Mouse (Mus musculus): ENCODE measurements around the gene Il1rapl1.

The Il1rapl1 gene

DNA sequence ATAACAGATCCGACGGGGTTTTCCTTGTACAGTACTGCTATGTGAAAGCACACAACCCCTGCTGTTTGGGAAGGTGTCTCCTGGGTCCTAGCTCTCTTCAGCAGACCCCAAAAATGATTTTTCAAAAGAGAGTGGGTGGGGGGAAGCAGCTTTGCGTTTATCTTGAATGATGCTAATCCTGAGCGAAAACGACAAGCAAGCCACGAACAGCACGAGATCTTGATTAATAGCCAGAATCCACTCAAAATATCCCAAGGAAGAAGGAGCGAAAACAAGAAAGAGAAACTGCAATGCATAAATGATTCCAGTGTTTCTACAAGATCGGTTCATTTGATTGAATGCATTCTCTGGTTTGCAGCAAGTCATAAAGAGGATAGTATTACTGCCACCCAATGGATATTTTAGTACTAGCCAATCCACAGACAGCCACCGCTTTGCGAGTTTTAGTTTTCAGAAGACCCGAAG, at the start of gene Il1rapl1:
TSS of gene Il1rapl1 (minus strand) at position 37 of the 465 bp plus-strand sequence.
- DNase-seq (ENCODE audit: low spot score): no peak

GRCm38 (mm10) chrX:88158037-88158436, 42.6 kb upstream of the Il1rapl1 start:
- DNase-seq (ENCODE audit: low spot score): no peak

- no peak for DNase-seq (ENCODE audit: low spot score)
Measured at GRCm38 (mm10) chrX:88125612-88126011, 10.2 kb upstream of the Il1rapl1 start.

DNA sequence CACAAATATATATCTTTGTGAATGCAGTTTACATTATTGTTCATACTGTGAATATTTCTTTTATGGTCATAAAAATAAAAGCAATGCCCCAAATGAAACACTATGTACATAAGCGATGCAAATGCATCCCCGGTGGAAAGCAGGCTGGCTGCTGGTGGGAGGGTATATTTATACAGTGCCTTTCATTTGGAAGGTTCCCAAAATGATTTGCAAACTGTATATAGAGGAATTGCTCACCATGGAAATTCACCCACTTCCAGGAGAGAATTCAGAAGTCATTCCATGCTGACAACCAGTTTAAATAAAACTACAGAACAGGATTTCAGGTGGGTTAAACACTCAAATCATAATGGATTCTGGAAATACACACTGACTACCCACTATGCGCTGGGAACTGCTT, 4.6 kb upstream of the Il1rapl1 start:
- DNase-seq (ENCODE audit: low spot score): no peak

- DNase-seq (ENCODE audit: low spot score): no peak
Measured at GRCm38 (mm10) chrX:88117858-88118257, 2.4 kb upstream of the Il1rapl1 start.

DNA sequence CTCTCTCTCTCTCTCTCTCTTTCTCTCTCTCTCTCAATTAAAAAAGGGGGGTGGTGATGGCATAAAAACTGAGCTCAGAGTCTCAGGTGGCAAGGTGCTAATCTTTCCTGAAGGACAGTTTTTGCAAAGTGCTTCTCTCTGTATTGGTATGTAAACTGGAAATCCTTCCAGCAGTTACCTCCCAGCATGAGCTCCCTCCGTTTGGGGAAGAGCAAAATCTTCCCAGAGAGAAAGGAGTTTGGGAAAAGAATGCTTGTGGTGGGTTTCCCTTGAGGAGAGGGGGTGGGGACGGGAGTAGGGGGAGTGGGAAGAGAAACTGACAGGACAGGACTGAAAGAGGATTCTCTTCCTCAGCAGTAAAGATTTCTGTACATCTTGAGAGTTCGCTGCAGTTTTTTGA, 881 bp upstream of the Il1rapl1 start:
- no peak for DNase-seq (ENCODE audit: low spot score)

DNA sequence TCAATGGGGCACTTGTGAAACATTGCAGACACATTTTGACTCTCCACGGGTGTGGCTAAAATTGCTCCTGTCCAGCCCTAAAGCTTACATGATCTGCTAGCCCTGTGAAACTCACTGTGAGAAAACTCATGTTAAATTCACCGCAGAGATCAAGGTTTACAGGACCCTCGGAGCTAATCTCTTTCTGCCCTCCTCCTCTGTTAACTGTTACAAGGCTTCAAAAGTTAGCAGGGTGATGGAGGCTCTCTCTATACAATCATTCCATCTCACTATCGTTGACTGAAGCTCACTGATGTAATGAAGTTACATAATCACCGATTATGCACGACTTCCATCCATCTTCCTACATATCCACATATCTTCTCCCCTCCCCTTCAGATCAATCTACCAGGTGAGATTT, 1.9 kb downstream of the Il1rapl1 start:
- DNase-seq (ENCODE audit: low spot score): no peak

DNA sequence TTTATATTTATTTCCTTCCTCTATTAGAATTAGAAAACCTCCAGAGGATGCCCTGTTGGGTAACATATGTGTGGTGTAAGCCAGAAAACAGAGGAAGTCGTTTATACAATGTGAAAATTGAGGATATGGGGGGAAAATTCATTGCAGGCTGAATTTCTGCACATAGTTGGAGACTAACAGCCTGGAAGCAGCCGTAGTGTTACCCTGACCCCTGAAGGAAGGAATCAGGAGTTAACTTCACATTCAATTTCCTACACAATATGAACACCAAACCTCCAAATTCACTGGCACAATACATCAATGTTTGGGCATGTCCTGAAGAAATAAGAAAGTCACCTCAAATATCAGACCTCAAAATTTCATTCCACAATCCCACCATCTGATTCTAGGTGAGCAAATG, 3.2 kb downstream of the Il1rapl1 start:
- no peak for DNase-seq (ENCODE audit: low spot score)

GRCm38 (mm10) chrX:88109733-88110132, 5.7 kb downstream of the Il1rapl1 start:
- no peak for DNase-seq (ENCODE audit: low spot score)

GRCm38 (mm10) chrX:88093936-88094569, 21.4 kb downstream of the Il1rapl1 start:
- no peak for DNase-seq (ENCODE audit: low spot score)

DNA sequence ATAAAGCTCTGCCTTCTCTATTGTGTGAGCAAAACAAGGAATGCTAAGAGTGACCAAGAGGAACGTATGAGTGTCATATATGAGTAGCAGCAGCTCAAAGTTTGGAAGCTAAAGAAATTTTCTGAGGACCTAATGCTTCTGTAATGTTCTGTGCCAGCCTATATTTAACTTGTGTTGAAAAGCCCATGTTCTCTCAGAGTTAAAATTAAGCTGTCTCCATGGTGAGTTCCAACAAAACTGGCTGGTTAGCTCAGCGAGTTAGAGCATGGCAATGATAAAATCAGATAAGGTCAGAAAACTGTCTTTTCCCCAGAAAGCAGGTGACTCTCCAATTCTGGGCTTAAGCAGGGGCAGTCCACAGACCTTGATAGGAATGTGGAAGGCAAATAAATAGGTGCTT, 25.6 kb downstream of the Il1rapl1 start:
- no peak for DNase-seq (ENCODE audit: low spot score)

- DNase-seq (ENCODE audit: low spot score): no peak
Measured at GRCm38 (mm10) chrX:88072741-88073419, 42.6 kb downstream of the Il1rapl1 start.

DNA sequence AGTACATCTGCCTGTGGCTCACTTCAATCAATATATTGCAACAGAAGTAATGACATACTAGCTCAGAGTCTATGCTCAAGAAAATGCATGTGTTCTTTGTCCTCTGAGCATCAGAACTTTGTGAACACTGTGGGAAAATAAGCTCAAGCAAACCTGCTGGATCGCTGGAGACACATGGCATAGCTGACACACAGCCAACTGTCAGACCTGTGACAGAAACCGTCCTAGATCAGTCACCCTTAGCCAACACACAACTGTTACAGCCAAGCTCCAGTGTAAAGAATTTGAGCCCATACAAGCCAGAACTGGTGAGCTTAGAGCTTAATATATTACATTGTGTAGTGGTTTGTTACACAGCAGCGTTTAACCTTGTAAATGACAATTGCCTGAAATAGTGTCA, 45.1 kb downstream of the Il1rapl1 start:
- DNase-seq (ENCODE audit: low spot score): no peak

- no peak for DNase-seq (ENCODE audit: low spot score)
Measured at GRCm38 (mm10) chrX:88043556-88043955, 71.9 kb downstream of the Il1rapl1 start.

DNA sequence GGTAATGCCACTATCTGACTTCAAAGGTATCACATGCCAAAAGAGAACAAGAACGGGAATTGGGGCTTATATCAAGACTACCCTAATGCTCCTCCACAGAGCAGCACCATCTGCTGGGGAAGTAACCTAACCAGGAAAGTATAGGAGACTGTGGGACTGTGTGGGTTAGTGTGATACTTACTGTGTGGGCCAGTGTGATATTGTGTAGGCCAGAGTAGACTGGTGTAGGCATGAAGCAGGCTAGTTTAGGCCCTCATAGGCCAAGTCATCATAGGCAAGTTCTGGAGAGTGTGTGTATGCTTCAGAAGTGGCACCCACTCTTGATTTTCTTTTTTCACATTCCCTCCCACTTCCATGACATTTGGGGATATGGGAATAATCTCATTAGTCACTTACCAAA, 76.5 kb downstream of the Il1rapl1 start:
- no peak for DNase-seq (ENCODE audit: low spot score)

DNA sequence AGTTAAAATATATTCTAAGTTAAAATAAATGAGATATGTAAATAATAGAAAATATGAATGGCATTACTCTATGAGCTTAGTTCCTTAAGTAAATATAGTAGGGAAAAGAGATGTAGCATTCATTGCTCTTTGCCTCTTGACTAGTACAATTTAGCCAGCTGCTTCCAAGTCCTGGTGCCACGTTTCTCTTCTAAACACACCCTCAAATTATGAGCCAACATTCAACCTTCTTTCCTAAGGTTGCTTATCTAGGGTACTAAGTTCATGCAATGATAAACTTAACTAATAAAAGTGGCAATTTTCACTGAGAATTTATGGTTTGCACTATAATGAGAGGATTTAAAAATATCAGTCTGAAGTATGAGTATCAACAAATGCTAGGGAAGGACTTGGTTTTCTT, 218.3 kb downstream of the Il1rapl1 start:
- no peak for DNase-seq (ENCODE audit: low spot score)

GRCm38 (mm10) chrX:87891916-87892315, 223.5 kb downstream of the Il1rapl1 start:
- DNase-seq (ENCODE audit: low spot score): no peak

DNA sequence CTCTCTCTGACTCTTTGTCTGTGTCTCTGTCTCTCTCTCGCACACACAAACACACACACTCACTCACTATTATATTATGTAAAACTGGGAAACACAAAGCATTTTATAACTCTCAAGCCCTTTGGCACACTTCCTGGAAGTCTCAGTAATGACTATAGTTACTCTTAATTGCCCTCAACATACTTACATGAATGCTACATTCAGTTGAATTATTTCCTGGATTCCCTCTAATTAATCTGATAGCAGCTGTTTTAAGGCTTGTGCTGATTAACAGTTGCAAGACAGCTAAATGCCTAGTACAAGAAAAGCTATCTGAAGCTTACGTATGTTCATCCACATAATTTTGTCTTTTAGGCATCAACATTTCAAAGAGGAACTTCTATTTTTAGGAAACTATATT, 261.3 kb downstream of the Il1rapl1 start:
- no peak for DNase-seq (ENCODE audit: low spot score)

DNA sequence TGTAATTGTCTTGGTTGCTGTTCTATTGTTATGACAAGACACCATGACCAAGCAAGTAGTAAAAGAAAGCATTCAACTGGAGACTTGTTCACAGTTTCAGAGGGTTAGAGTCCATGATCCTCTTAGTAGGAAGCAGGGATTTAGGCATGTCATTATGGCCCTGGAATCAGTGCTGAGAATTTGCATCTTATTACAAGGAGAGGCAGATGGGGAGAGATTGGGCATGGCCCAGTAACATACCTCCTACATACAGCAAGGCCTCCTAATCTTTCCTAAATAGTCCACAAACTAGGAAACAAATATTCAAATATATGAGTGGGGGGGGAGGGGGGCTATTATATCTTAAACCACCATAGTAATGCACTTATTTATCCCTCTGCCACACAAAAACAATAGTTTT, 301.6 kb downstream of the Il1rapl1 start:
- no peak for DNase-seq (ENCODE audit: low spot score)

GRCm38 (mm10) chrX:87807717-87808116, 307.7 kb downstream of the Il1rapl1 start:
- DNase-seq (ENCODE audit: low spot score): no peak

- DNase-seq (ENCODE audit: low spot score): no peak
Measured at GRCm38 (mm10) chrX:87793011-87793410, 322.4 kb downstream of the Il1rapl1 start.

DNA sequence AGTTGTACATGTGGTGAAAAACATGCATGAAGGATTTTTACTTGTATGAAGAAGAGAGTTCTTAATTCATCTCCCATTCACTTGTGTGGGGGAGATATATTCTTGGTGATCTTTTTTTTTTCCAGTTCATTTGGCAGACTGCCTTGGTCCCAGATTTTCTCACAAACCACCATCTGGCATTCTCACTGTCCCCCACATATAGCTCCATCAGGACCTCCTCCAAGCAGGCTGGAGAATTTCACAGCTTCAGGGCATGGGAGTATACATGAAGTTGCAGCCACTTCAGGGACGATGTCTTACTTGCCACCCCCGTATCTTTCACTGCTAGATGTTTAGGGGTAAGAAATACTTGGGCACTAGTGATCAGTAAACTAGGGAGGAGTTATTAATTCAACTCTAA, 404.9 kb downstream of the Il1rapl1 start:
- no peak for DNase-seq (ENCODE audit: low spot score)

DNA sequence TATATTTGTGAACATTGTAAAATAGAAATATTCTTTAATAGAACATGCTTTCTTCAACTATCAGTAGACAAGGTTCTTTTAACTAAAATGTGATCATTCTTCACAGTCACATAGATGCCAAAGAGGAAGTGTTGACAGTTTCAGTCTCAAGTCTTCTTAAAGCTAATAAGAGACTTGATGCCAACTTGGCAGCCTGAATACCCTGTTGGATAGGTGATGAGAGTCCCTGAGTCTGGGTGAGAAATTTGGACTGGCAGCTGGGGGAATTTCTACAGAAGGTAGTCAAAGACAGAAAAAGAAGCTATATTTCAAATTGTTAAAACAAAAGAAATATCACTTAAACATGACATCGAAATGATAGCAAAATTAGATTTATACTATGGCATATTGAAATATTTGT, 451.6 kb downstream of the Il1rapl1 start:
- no peak for DNase-seq (ENCODE audit: low spot score)

- DNase-seq (ENCODE audit: low spot score): no peak
Measured at GRCm38 (mm10) chrX:87655644-87656043, 459.8 kb downstream of the Il1rapl1 start.

Data from lung, postnatal 25 days (tissue).